26 mouse cellular contexts compared by ENCODE assay signal in genomic region chr3:146999148-146999547, GRCm38 (mm10).
DNase-seq lines count a peak whose midpoint lies in the region; ATAC-seq lines count a peak whose summit lies in the region.
"Had no signal": no experiment of that assay in that cellular context is flagged by ENCODE, and none has a peak within 500 bp of the region (broad histone marks: within the 10 kb centered on the region; RNA-seq: fewer than 3 reads in every experiment).

No protein-coding gene starts in this region.

- ATAC-seq in heart, embryonic 15.5 days (replicated peaks; ENCODE audit: insufficient number of reproducible peaks, insufficient read depth, low FRiP score, low read depth): no peak
- ATAC-seq: forebrain, embryonic 14.5 days; forebrain, postnatal 0 days; hindbrain, postnatal 0 days; inflammation-experienced regulatory T-cells, adult 6 months; intestine, embryonic 16.5 days; Patski had no signal

- 41% methylated on average over 2 of the region's 2 CpGs for WGBS in heart, embryonic 10.5 days
- WGBS in heart, embryonic 15.5 days: 45% methylated on average over 2 of the region's 2 CpGs

- no peak overlapping the region for H3K4me2 ChIP-seq in heart, embryonic 15.5 days
- H3K4me2 ChIP-seq: embryonic facial prominence, embryonic 12.5 days; embryonic facial prominence, embryonic 15.5 days; hindbrain, embryonic 14.5 days had no signal

- no peak overlapping the region for H3K9ac ChIP-seq in heart, embryonic 15.5 days
- H3K9ac ChIP-seq: embryonic facial prominence, embryonic 12.5 days; embryonic facial prominence, embryonic 15.5 days; forebrain, postnatal 0 days; hindbrain, embryonic 14.5 days had no signal

- H3K36me3 ChIP-seq in heart, embryonic 10.5 days: no peaks in the 10 kb centered on the region
- no peaks in the 10 kb centered on the region for H3K36me3 ChIP-seq in heart, embryonic 15.5 days
- H3K36me3 ChIP-seq: embryonic facial prominence, embryonic 12.5 days; embryonic facial prominence, embryonic 15.5 days had no signal

- no peak overlapping the region for H3K4me3 ChIP-seq in heart, embryonic 10.5 days
- no peak overlapping the region for H3K4me3 ChIP-seq in heart, embryonic 15.5 days
- H3K4me3 ChIP-seq: embryonic facial prominence, embryonic 12.5 days; embryonic facial prominence, embryonic 15.5 days had no signal

- peaks cover 26% of the 10 kb centered on the region for H3K4me1 ChIP-seq in heart, embryonic 10.5 days
- H3K4me1 ChIP-seq in heart, embryonic 15.5 days (replicated peaks): peaks cover 10% of the 10 kb centered on the region
- H3K4me1 ChIP-seq: embryonic facial prominence, embryonic 15.5 days had no signal

- DNase-seq in embryo, embryonic 10.5 days (ENCODE audit: low spot score): peak; percentile 6
- no peak for DNase-seq in embryo, embryonic 9.5 days (ENCODE audit: extremely low spot score)
- DNase-seq in heart, embryonic 10.5 days (ENCODE audit: low spot score): no peak
- no peak for DNase-seq in heart, postnatal 14 days
- no peak for DNase-seq in heart, adult 8-10 months (ENCODE audit: low spot score)
- peak; percentile 14 for DNase-seq in MN1 (ENCODE audit: low spot score)
- no peak for DNase-seq in ovary, postnatal 36 days (ENCODE audit: low spot score)
- DNase-seq: adrenal gland, postnatal 10 days; adrenal gland, postnatal 36 days; cerebellum, adult 18-20 months; cerebellum, adult 9-10 months; cerebellum, postnatal 25 days; forebrain, postnatal 0 days; gastrocnemius, postnatal 36 days; heart, postnatal 4 days; kidney, adult 18-20 months; kidney, adult 9 months had no signal

- no peaks in the 10 kb centered on the region for H3K27me3 ChIP-seq in heart, embryonic 10.5 days (ENCODE audit: insufficient read depth, poor library complexity, severe bottlenecking)
- H3K27me3 ChIP-seq in heart, embryonic 15.5 days: no peaks in the 10 kb centered on the region
- H3K27me3 ChIP-seq: embryonic facial prominence, embryonic 12.5 days; embryonic facial prominence, embryonic 15.5 days had no signal

- H3K9me3 ChIP-seq in heart, embryonic 10.5 days: no peaks in the 10 kb centered on the region
- no peaks in the 10 kb centered on the region for H3K9me3 ChIP-seq in heart, embryonic 15.5 days (replicated peaks)
- H3K9me3 ChIP-seq: embryonic facial prominence, embryonic 12.5 days; embryonic facial prominence, embryonic 15.5 days had no signal

- intact Hi-C loops in heart, postnatal 14 days (cut with DNase I): loop anchor here (10.0 kb wide), 1 partner anchor 1006 kb away; no protein-coding TSS in a partner anchor

- H3K27ac ChIP-seq in heart, embryonic 10.5 days: peak overlapping the region; percentile 49; the same call in 1 of the 2 replicates
- 0 out of 2 replicates have a peak overlapping the region, but pooled peaks have one; percentile 16 for H3K27ac ChIP-seq in heart, embryonic 15.5 days
- H3K27ac ChIP-seq: embryonic facial prominence, embryonic 12.5 days; embryonic facial prominence, embryonic 15.5 days; hindbrain, embryonic 14.5 days; hindbrain, postnatal 0 days had no signal

Comparison
In these comparisons a context has a peak if more than half of its experiments do, and no peak if none do; other contexts are left out.
1. DNase-seq: peak in embryo, embryonic 10.5 days (single experiment) and MN1 (single experiment); none in embryo, embryonic 9.5 days (single experiment), heart, embryonic 10.5 days (single experiment), heart, postnatal 14 days (0 of 2), heart, adult 8-10 months (single experiment) and ovary, postnatal 36 days (single experiment).